Mouse (Mus musculus) MEL (cell line): Measurements from ENCODE around the gene Elmod3. TPM values are rescaled to one million over a fixed set of nuclear protein-coding genes. Genes with fewer than 3 reads are reported as not detected.

Experiments used
- DNase-seq: peaks from one replicate; pipeline ENCODE4 v3.0.0; 2011; ENCODE audit warnings: low read depth, low spot score
- H3K27ac ChIP-seq: 2 replicates; pipeline ENCODE4 v1.5.1; 2012; ENCODE audit warnings: low read depth, mild to moderate bottlenecking, control low read depth, low read length, moderate library complexity; ENCODE audit not compliant: control insufficient read depth
- H3K27me3 ChIP-seq, 2 experiments: fragments of 150-350 bp in 1 of 2; sonication (generic) in 1 of 2; 2 replicates each; pipeline ENCODE4 v1.6.1; 2012; ENCODE audit warnings: low read length in 2 of 2, mild to moderate bottlenecking in 2 of 2, improper control_type of control experiment in 1 of 2, moderate library complexity in 1 of 2; ENCODE audit not compliant: insufficient read depth in 2 of 2, control insufficient read depth in 1 of 2
- H3K36me3 ChIP-seq, 2 experiments: 2 replicates each; pipeline ENCODE4 v1.6.1; 2012 to 2014; ENCODE audit warnings: low read length in 2 of 2, improper control_type of control experiment in 1 of 2, inconsistent platforms in 1 of 2, mild to moderate bottlenecking in 1 of 2; ENCODE audit not compliant: insufficient read depth in 2 of 2, control insufficient read depth in 1 of 2
- H3K4me1 ChIP-seq, 2 experiments: fragments of 150-350 bp in 1 of 2; sonication (generic) in 1 of 2; 2 replicates each; pipeline ENCODE4 v1.6.1; 2012; ENCODE audit warnings: low read length in 2 of 2, improper control_type of control experiment in 1 of 2, mild to moderate bottlenecking in 1 of 2; ENCODE audit not compliant: insufficient read depth in 2 of 2, control insufficient read depth in 1 of 2
- H3K4me3 ChIP-seq, 2 experiments: fragments of 150-350 bp in 1 of 2; sonication (generic) in 1 of 2; 2 replicates each; pipeline ENCODE4 v1.5.1; 2012; ENCODE audit warnings: low read depth in 2 of 2, low read length in 2 of 2, mild to moderate bottlenecking in 2 of 2, moderate library complexity in 2 of 2, control low read depth in 1 of 2, improper control_type of control experiment in 1 of 2; ENCODE audit not compliant: control insufficient read depth in 1 of 2, insufficient read depth in 1 of 2
- H3K79me2 ChIP-seq: 2 replicates; pipeline ENCODE4 v1.6.1; 2012; ENCODE audit warnings: mild to moderate bottlenecking, low read length, moderate library complexity; ENCODE audit not compliant: control insufficient read depth, poor library complexity, insufficient read depth
- H3K9ac ChIP-seq: 2 replicates; pipeline ENCODE4 v1.6.1; 2012; ENCODE audit warnings: low read depth, mild to moderate bottlenecking, control low read depth, low read length, moderate library complexity; ENCODE audit not compliant: control insufficient read depth, poor library complexity, severe bottlenecking
- H3K9me3 ChIP-seq: fragments of 150-350 bp; sonication (generic); replicated peaks from 2 replicates; pipeline ENCODE4 v1.6.1; 2012; ENCODE audit warnings: mild to moderate bottlenecking, low read length, improper control_type of control experiment, moderate library complexity; ENCODE audit not compliant: insufficient read depth
- BHLHE40 ChIP-seq: IDR thresholded peaks from 2 replicates; pipeline ENCODE4 v1.6.1; 2012; ENCODE audit warnings: low read depth, mild to moderate bottlenecking, inconsistent platforms, low read length, improper control_type of control experiment, borderline replicate concordance
- CHD2 ChIP-seq: IDR thresholded peaks from 2 replicates; pipeline ENCODE4 v1.6.1; 2011; ENCODE audit warnings: low read length, improper control_type of control experiment
- ELF1 ChIP-seq: IDR thresholded peaks from 2 replicates; pipeline ENCODE4 v1.6.1; 2014; ENCODE audit warnings: low read depth, mild to moderate bottlenecking, inconsistent platforms, low read length, improper control_type of control experiment, moderate library complexity
- EP300 ChIP-seq, 2 experiments: IDR thresholded peaks; 2 replicates each; pipeline ENCODE4 v1.6.1; 2011; ENCODE audit warnings: improper control_type of control experiment in 2 of 2, low read length in 2 of 2, low read depth in 1 of 2, mild to moderate bottlenecking in 1 of 2
- GATA1 ChIP-seq: IDR thresholded peaks from 2 replicates; pipeline ENCODE4 v1.6.1; 2011; ENCODE audit warnings: low read depth, low read length, improper control_type of control experiment
- HCFC1 ChIP-seq: IDR thresholded peaks from 2 replicates; pipeline ENCODE4 v1.6.1; 2012; ENCODE audit warnings: low read depth, mild to moderate bottlenecking, inconsistent platforms, low read length, improper control_type of control experiment, moderate library complexity
- JUND ChIP-seq: IDR thresholded peaks from 2 replicates; pipeline ENCODE4 v1.6.1; 2011; ENCODE audit warnings: low read depth, mild to moderate bottlenecking, improper control_type of control experiment, low read length
- KAT2A ChIP-seq: conservative IDR thresholded peaks from 2 replicates; pipeline ENCODE4 v1.6.1; 2012; ENCODE audit warnings: low read depth, low read length, improper control_type of control experiment, inconsistent platforms
- MAZ ChIP-seq: IDR thresholded peaks from 2 replicates; pipeline ENCODE4 v1.6.1; 2012; ENCODE audit warnings: low read depth, mild to moderate bottlenecking, inconsistent platforms, low read length, improper control_type of control experiment
- MXI1 ChIP-seq: IDR thresholded peaks from 2 replicates; pipeline ENCODE4 v1.6.1; 2011; ENCODE audit warnings: mild to moderate bottlenecking, low read depth, low read length, improper control_type of control experiment
- MYB ChIP-seq: IDR thresholded peaks from 2 replicates; pipeline ENCODE4 v1.6.1; 2011; ENCODE audit warnings: mild to moderate bottlenecking, low read depth, low read length, improper control_type of control experiment
- NRF1 ChIP-seq: IDR thresholded peaks from 2 replicates; pipeline ENCODE4 v1.6.1; 2014; ENCODE audit warnings: low read depth, mild to moderate bottlenecking, inconsistent platforms, low read length, improper control_type of control experiment, moderate library complexity; ENCODE audit not compliant: poor library complexity, insufficient read depth, severe bottlenecking
- POLR2A ChIP-seq, 2 experiments: IDR thresholded peaks; 2 replicates each; pipeline ENCODE4 v1.6.1; 2011 to 2012; ENCODE audit warnings: low read length in 2 of 2, mild to moderate bottlenecking in 2 of 2, control low read depth in 1 of 2, improper control_type of control experiment in 1 of 2, low read depth in 1 of 2, moderate library complexity in 1 of 2; ENCODE audit not compliant: control insufficient read depth in 1 of 2, insufficient read depth in 1 of 2, poor library complexity in 1 of 2
- POLR2AphosphoS5 ChIP-seq: IDR thresholded peaks from 2 replicates; pipeline ENCODE4 v1.6.1; 2012; ENCODE audit warnings: low read depth, borderline replicate concordance, mild to moderate bottlenecking, inconsistent platforms, low read length, moderate library complexity, mixed read lengths
- RCOR1 ChIP-seq: IDR thresholded peaks from 2 replicates; pipeline ENCODE4 v1.6.1; 2012; ENCODE audit warnings: low read depth, mild to moderate bottlenecking, inconsistent platforms, low read length, improper control_type of control experiment
- SIN3A ChIP-seq: IDR thresholded peaks from 2 replicates; pipeline ENCODE4 v1.6.1; 2012; ENCODE audit warnings: low read length, improper control_type of control experiment, inconsistent platforms
- TAL1 ChIP-seq: IDR thresholded peaks from 2 replicates; pipeline ENCODE4 v1.6.1; 2012; ENCODE audit warnings: mild to moderate bottlenecking, inconsistent platforms, low read length, moderate library complexity, mixed read lengths
- TBP ChIP-seq: IDR thresholded peaks from 2 replicates; pipeline ENCODE4 v1.8.0; 2011; ENCODE audit warnings: low read depth, low read length, improper control_type of control experiment
- TCF12 ChIP-seq: IDR thresholded peaks from 2 replicates; pipeline ENCODE4 v1.6.1; 2014; ENCODE audit warnings: low read depth, mild to moderate bottlenecking, inconsistent platforms, low read length, improper control_type of control experiment, moderate library complexity
- UBTF ChIP-seq: IDR thresholded peaks from 2 replicates; pipeline ENCODE4 v1.6.1; 2012; ENCODE audit warnings: low read depth, mild to moderate bottlenecking, inconsistent platforms, low read length, improper control_type of control experiment, moderate library complexity, borderline replicate concordance; ENCODE audit not compliant: insufficient read depth
- USF1 ChIP-seq: IDR thresholded peaks from 2 replicates; pipeline ENCODE4 v1.6.1; 2014; ENCODE audit warnings: low read depth, mild to moderate bottlenecking, inconsistent platforms, low read length, improper control_type of control experiment, moderate library complexity
- ZKSCAN1 ChIP-seq: IDR thresholded peaks from 2 replicates; pipeline ENCODE4 v1.6.1; 2012; ENCODE audit warnings: low read depth, mild to moderate bottlenecking, inconsistent platforms, low read length, improper control_type of control experiment, moderate library complexity
- ZMIZ1 ChIP-seq: IDR thresholded peaks from 2 replicates; pipeline ENCODE4 v1.6.1; 2012; ENCODE audit warnings: low read depth, mild to moderate bottlenecking, inconsistent platforms, low read length, improper control_type of control experiment, moderate library complexity
- ZNF384 ChIP-seq: IDR thresholded peaks from 2 replicates; pipeline ENCODE4 v1.6.1; 2012; ENCODE audit warnings: low read depth, mild to moderate bottlenecking, inconsistent platforms, low read length, improper control_type of control experiment
- polyA plus RNA-seq, 2 experiments: library from polyadenylated mRNA; stranded (reverse) in 1 of 2; unstranded in 1 of 2; fragments of >175 nt in 1 of 2; fragments of >200 nt in 1 of 2; gene quantifications; 2 replicates each; pipeline versions ENCODE4 v1.2.1 to v1.2.4; 2012; ENCODE audit warnings: low replicate concordance in 2 of 2, low read depth in 1 of 2; ENCODE audit not compliant: insufficient read length in 2 of 2, insufficient read depth in 1 of 2, missing spikeins in 1 of 2
- total RNA-seq: library from RNA; depleted of rRNA; stranded (reverse); fragments of 300-350 nt; gene quantifications from 2 replicates; pipeline ENCODE4 v1.2.3, GENCODE M21; 2012

Gene Elmod3
- total and polyA plus RNA-seq, 3 experiments: 4.2 to 14.1 TPM; not detected in 1

DNA sequence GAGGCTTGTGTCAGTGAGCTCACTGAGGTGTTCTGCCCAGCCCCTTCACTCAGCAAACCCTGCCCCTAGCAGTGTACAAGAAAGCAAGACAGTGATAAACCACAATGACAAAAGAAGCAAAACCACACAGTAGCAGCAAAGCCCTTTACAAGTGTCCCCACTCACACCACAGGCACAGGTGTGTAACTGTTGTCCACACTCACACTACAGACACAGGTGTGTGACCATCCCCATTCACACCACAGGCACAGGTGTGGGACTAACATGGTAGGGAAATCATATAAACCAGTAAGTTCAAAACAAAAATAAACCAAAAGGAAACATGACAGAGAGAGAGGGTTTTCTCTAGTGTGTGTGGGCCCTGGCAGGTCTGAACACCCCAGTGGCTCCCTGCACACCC lies 9.9 kb downstream of the Elmod3 start:
- TF ChIP-seq ZKSCAN1 (no peak), EP300 (IDR thresholded peaks at IDR 0.05; ENCODE audit: low read depth in 1 of 2, low read length in 2 of 2) (no peak), KAT2A (no peak), TBP (no peak), BHLHE40 (no peak), JUND (no peak), TCF12 (no peak), RCOR1 (no peak), HCFC1 (no peak), CHD2 (no peak), POLR2AphosphoS5 (no peak), UBTF (no peak), POLR2A (IDR thresholded peaks at IDR 0.05; ENCODE audit: control insufficient read depth in 1 of 2, insufficient read depth in 1 of 2, low read depth in 1 of 2, low read length in 2 of 2, poor library complexity in 1 of 2) (no peak), MYB (no peak), TAL1 (no peak), SIN3A (no peak), ZNF384 (no peak), MXI1 (no peak)
- Histone ChIP-seq H3K9ac (no peak overlapping the region), H3K27me3 (no peaks in the 10 kb centered on the region), H3K36me3 (no peaks in the 10 kb centered on the region), H3K4me3 (no peak overlapping the region), H3K4me1 (no peaks in the 10 kb centered on the region), H3K79me2 (no peaks in the 10 kb centered on the region), H3K27ac (no peak overlapping the region), H3K9me3 (no peaks in the 10 kb centered on the region)
- no peak for DNase-seq

DNA sequence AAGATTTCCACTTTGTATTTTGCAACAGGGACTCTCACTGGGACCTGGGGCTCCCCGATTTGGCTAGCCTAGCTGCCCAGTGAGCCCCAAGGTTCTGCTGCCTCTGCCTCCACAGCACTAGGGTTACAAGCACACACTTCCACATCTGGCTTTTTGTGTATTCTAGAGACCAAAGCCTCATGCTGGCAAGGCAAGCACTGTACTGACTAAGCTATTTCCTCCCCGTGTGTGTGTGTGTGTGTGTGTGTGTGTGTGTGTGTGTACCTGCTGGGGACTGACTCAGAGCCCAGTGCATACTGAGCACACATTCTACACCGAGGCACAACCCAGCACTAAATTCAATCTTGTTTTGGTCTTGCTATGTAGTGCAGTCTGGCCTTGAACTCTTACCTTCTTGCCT lies 11.5 kb downstream of the Elmod3 start:
- Histone ChIP-seq H3K9ac (no peak overlapping the region), H3K27ac (no peak overlapping the region), H3K36me3 (no peaks in the 10 kb centered on the region), H3K9me3 (no peaks in the 10 kb centered on the region), H3K4me3 (no peak overlapping the region), H3K79me2 (no peaks in the 10 kb centered on the region), H3K4me1 (no peaks in the 10 kb centered on the region), H3K27me3 (no peaks in the 10 kb centered on the region)
- TF ChIP-seq USF1 (no peak), MAZ (no peak), GATA1 (no peak), TBP (no peak), TCF12 (no peak), NRF1 (no peak), ZMIZ1 (no peak), ELF1 (no peak), TAL1 (no peak), HCFC1 (no peak)
- DNase-seq: no peak
